ENCODE assay signal across 8 mouse cellular contexts in genomic region chr5:107359395-107360053, GRCm38 (mm10). TPM values are rescaled to one million over a fixed set of nuclear protein-coding genes. Genes with fewer than 3 reads are reported as not detected.
DNase-seq lines count a peak whose midpoint lies in the region; ATAC-seq and TF ChIP-seq lines count a peak whose summit lies in the region.

No protein-coding gene starts in this region.

- no peaks in the 10 kb centered on the region for H3K27me3 ChIP-seq in hindbrain, embryonic 10.5 days (ENCODE audit: insufficient read depth, poor library complexity, severe bottlenecking)
- H3K27me3 ChIP-seq in lung, postnatal 0 days (replicated peaks; ENCODE audit: insufficient read depth, low read length) = no peaks in the 10 kb centered on the region

- DNase-seq in MN1 (ENCODE audit: low spot score) = peak; percentile 81
- peak; percentile 91 for DNase-seq in cerebellum, adult 9-10 months
- peak; percentile 89 for DNase-seq in hindbrain, embryonic 10.5 days (ENCODE audit: low spot score)
- DNase-seq in layer of hippocampus, adult 9-11 months = peak; percentile 87
- peak; percentile 95 for DNase-seq in lung, postnatal 0 days (ENCODE audit: low spot score)
- DNase-seq in ovary, postnatal 14 days (ENCODE audit: low spot score) = peak; percentile 91
- DNase-seq in thymus, postnatal 14 days = peak; percentile 95

- H3K4me3 ChIP-seq in hindbrain, embryonic 10.5 days = peak overlapping the region; percentile 72
- peak overlapping the region; percentile 57 for H3K4me3 ChIP-seq in lung, postnatal 0 days (ENCODE audit: low read depth, low read length)

- TF ChIP-seq CTCF in lung, postnatal 0 days (IDR thresholded peaks at IDR 0.05) = no peak

- peak overlapping the region; percentile 87 for H3K27ac ChIP-seq in hindbrain, embryonic 10.5 days
- H3K27ac ChIP-seq in lung, postnatal 0 days (ENCODE audit: low read length) = peak overlapping the region; percentile 68

- peak overlapping the region; percentile 29 for H3K9ac ChIP-seq in lung, postnatal 0 days (replicated peaks; ENCODE audit: low read depth)

- no peaks in the 10 kb centered on the region for H3K36me3 ChIP-seq in hindbrain, embryonic 10.5 days
- no peaks in the 10 kb centered on the region for H3K36me3 ChIP-seq in lung, postnatal 0 days (ENCODE audit: insufficient read depth, low read length)

- no peak for TF ChIP-seq EP300 in lung, postnatal 0 days (IDR thresholded peaks at IDR 0.05)

- H3K9me3 ChIP-seq in hindbrain, embryonic 10.5 days = no peaks in the 10 kb centered on the region
- no peaks in the 10 kb centered on the region for H3K9me3 ChIP-seq in lung, postnatal 0 days (ENCODE audit: low read length)

- WGBS in hindbrain, embryonic 10.5 days = under 1% methylated on average over 37 of the region's 40 CpGs
- under 1% methylated on average over 27 of the region's 40 CpGs for WGBS in lung, postnatal 0 days

- peak overlapping the region; percentile 62 for H3K4me2 ChIP-seq in lung, postnatal 0 days (replicated peaks; ENCODE audit: low read depth, low read length)

- peak; percentile 99 for ATAC-seq in frontal cortex, adult (ENCODE audit: low TSS enrichment)
- ATAC-seq in lung, postnatal 0 days = peak; percentile 98

- H3K4me1 ChIP-seq in hindbrain, embryonic 10.5 days (replicated peaks) = peaks cover 7% of the 10 kb centered on the region
- H3K4me1 ChIP-seq in lung, postnatal 0 days (ENCODE audit: insufficient read depth, low read depth, low read length) = no peaks in the 10 kb centered on the region

RNA-seq across cellular contexts. Expression of gene Brdt, which starts 28.6 kb away (rescaled TPM):
- polyA plus RNA-seq in hindbrain, embryonic 10.5 days (2016; fragmentation: Nextera tagmentation; extraction: Ambion mirVana) = 1.0 and 1.4 TPM in 2 replicates
- polyA plus RNA-seq in lung, postnatal 0 days (2015; fragmentation: Nextera tagmentation; extraction: Ambion mirVana) = 1.5 and 1.6 TPM in 2 replicates

RNA-seq across cellular contexts. Expression of gene Ephx4, which starts 43.0 kb away (rescaled TPM):
- polyA plus RNA-seq in hindbrain, embryonic 10.5 days (2016; fragmentation: Nextera tagmentation; extraction: Ambion mirVana) = 0.83 and 1.2 TPM in 2 replicates
- polyA plus RNA-seq in lung, postnatal 0 days (2015; fragmentation: Nextera tagmentation; extraction: Ambion mirVana) = 1.2 and 1.6 TPM in 2 replicates

Comparison
In these comparisons a context has a peak if more than half of its experiments do, and no peak if none do; other contexts are left out.
1. Peak in every context shown above with its lines: DNase-seq, ATAC-seq, H3K4me3 ChIP-seq and H3K27ac ChIP-seq.